Mouse (Mus musculus) adrenal gland, adult 8-10 months (tissue): ENCODE measurements at regions not wholly inside any gene's neighbourhood (a gene's known extent, or its start where the extent isn't known, plus 50 kb on each side); places are given as distances from the start of the nearest gene placed in this dataset.

Source experiments
- DNase-seq: peaks from one replicate; pipeline ENCODE4 v3.0.0; 2022

GRCm38 (mm10) chr1:35841626-35842025, 226.6 kb upstream of the Hs6st1 start:
- DNase-seq, result no peak

- DNase-seq, result no peak
These were observed 225.5 kb upstream of the Hs6st1 start for GRCm38 (mm10) chr1:35842707-35843106.

GRCm38 (mm10) chr1:35843566-35843965, 224.6 kb upstream of the Hs6st1 start:
- no peak for DNase-seq

- peak; percentile 42 for DNase-seq
These were observed 221.8 kb upstream of the Hs6st1 start for GRCm38 (mm10) chr1:35846224-35846936.

GRCm38 (mm10) chr1:35848160-35848954, 219.8 kb upstream of the Hs6st1 start:
- no peak for DNase-seq

GRCm38 (mm10) chr1:35849406-35850190, 218.6 kb upstream of the Hs6st1 start:
- no peak for DNase-seq

GRCm38 (mm10) chr1:35850191-35850545, 218.0 kb upstream of the Hs6st1 start:
- DNase-seq, result no peak

- no peak for DNase-seq
These were observed 217.6 kb upstream of the Hs6st1 start for GRCm38 (mm10) chr1:35850566-35851085.

GRCm38 (mm10) chr1:35851681-35852409, 216.4 kb upstream of the Hs6st1 start:
- DNase-seq, result no peak

- DNase-seq, result no peak
These were observed 215.2 kb upstream of the Hs6st1 start for GRCm38 (mm10) chr1:35853018-35853417.

GRCm38 (mm10) chr1:35855650-35856049, 212.6 kb upstream of the Hs6st1 start:
- DNase-seq, result no peak

GRCm38 (mm10) chr1:35858342-35858741, 209.9 kb upstream of the Hs6st1 start:
- no peak for DNase-seq

GRCm38 (mm10) chr1:35860779-35861178, 207.4 kb upstream of the Hs6st1 start:
- no peak for DNase-seq

GRCm38 (mm10) chr1:35862196-35862595, 206.0 kb upstream of the Hs6st1 start:
- DNase-seq, result no peak

- DNase-seq, result no peak
These were observed 205.5 kb upstream of the Hs6st1 start for GRCm38 (mm10) chr1:35862661-35863060.

GRCm38 (mm10) chr1:35864246-35864645, 204.0 kb upstream of the Hs6st1 start:
- DNase-seq, result no peak

- DNase-seq, result no peak
These were observed 202.9 kb upstream of the Hs6st1 start for GRCm38 (mm10) chr1:35865263-35865662.

- no peak for DNase-seq
These were observed 201.6 kb upstream of the Hs6st1 start for GRCm38 (mm10) chr1:35866643-35867042.

GRCm38 (mm10) chr1:35869381-35870143, 198.6 kb upstream of the Hs6st1 start:
- DNase-seq, result peak; percentile 25

- no peak for DNase-seq
These were observed 197.9 kb upstream of the Hs6st1 start for GRCm38 (mm10) chr1:35870144-35870827.

- DNase-seq, result no peak
These were observed 195.2 kb upstream of the Hs6st1 start for GRCm38 (mm10) chr1:35873038-35873437.
